Mouse (Mus musculus): ENCODE data around the gene Svbp.

Svbp gene

DNA sequence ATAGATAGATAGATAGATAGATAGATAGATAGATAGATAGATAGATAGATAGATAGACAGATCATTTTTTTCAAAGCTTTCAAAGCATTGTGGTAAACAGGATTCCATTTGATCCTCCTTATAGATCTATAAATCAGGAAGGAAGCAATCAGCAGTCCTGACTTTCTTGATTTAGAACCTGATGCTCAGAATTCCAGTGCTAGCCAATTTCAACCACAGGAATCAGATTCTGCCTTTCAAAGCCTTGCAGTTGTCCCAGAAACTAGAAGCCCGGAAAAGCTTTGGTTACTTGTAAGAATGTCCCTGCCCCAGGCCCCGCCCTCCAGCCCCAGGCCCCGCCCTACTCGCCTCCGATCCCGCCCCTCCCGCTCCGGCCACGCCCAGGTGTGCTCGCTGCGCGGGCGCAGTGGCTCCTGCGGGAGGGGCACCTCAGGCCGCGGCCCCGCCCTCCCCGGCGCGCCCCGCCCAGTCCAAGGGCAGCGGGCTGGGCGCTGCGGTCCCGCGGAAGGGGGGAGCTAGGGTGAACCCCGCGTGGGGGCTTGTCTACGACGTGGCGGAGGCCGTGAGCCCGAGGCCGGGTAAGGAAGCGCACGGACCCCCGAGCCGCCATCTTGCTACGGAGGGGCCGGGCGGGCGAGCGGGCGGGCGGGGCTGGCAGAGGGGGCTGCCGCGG is at the start of gene Svbp:
Gene Svbp (plus strand): TSS at position 398 of the 673 bp plus-strand sequence.
- DNase-seq (ENCODE audit: low read depth, low spot score) = peak; percentile 91

GRCm38 (mm10) chr4:119146816-119147215 is 48.3 kb upstream of the Svbp start:
- DNase-seq (ENCODE audit: low read depth, low spot score) = no peak

DNA sequence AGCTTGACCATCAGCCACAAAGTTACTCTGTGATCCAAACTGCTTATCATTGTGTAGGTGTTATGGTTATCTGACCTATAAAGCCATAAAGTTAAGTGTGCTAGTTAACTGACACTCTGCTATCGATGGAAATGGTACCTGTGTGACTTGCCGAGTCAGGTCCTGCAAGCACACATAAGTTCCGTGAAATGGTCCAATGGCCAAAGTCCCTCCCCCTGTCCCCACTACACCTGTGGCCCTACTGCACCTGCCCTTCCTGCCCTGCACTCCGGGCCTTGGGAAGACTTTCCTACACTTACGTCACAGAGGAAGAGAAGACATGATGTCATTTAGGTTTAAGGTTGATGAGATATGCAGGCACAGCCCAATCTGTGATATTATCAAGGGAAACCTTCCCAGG is 47.8 kb upstream of the Svbp start:
- DNase-seq (ENCODE audit: low read depth, low spot score) = no peak

- no peak for DNase-seq (ENCODE audit: low read depth, low spot score)
These were observed 46.4 kb upstream of the Svbp start for GRCm38 (mm10) chr4:119148741-119149140.

DNA sequence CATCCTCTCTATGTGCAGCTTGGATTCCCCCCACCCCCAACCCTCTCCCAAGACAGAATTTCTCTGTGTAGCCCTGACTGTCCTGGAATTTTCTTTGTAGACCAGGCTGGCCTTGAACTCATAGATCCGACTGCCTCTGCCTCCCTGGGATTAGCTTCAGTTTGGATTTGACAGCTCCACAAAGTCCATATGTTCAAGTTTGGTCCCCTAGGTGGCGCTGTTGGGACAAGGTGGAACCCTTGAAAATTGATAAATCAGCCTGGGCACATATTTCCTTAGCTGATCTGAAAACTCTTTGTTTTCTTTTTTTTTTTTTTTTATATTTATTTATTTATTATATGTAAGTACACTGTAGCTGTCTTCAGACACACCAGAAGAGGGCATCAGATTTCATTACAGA is 37.9 kb upstream of the Svbp start:
- DNase-seq (ENCODE audit: low read depth, low spot score) = peak; percentile 68

DNA sequence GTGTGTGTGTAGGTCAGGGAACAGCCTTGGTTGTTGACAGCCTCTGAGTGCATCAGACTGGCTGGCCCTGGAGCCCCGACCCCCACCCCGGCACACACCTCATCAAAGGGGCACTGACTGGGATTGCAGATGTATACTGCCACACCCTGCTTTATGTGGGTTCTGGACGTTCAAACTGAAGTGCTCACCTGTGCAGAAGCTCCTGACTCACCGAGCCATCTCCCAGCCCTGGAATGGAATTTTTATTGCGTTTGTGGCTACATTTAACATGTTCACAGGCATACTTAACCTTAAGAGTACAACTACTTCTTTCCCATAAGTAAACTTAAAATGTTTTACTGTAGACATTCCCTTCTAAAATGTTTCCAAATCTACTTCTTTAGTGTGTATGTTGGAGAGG is 37.2 kb upstream of the Svbp start:
- DNase-seq (ENCODE audit: low read depth, low spot score) = no peak

DNA sequence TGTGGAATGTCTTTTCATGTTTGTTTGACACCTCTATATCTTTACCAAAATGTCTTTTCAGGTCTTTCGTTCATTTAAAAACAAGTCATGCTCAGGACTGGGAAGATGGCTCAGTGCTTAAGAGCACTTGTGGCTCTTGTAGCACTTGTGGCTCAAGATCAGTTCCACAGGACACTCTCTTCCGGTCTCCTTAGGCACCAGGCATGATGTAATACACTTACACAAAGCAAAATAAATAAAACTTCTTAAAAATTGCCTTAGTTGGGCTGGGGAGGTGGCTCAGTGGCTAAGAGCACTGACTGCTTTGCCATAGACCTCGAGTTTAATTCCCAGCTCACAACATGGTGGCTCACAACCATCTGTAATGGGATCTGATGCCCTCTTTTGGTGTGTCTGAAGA is 33.7 kb upstream of the Svbp start:
- DNase-seq (ENCODE audit: low read depth, low spot score) = no peak

GRCm38 (mm10) chr4:119162990-119163389 is 32.1 kb upstream of the Svbp start:
- no peak for DNase-seq (ENCODE audit: low read depth, low spot score)

- DNase-seq (ENCODE audit: low read depth, low spot score) = no peak
These were observed 29.2 kb upstream of the Svbp start for GRCm38 (mm10) chr4:119165916-119166315.

DNA sequence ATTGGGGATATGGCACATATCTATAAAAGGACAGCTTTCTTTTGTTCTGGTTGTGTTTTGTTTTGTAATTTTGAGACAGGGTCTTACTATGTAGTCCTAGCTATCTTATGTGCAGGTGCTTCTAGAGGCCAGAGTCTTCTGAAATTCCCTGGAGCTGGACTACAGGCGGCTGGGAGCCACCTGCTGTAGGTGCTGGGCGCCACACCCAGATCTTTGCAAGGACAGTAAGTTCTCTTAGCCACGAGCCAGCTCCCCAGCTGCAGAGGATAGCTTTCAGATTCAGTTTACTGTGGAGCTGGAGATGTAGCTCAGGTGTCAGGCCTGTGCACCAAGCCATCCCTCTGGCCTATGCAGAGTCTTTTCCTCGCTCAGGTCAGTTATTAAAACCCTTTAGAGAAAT is 28.0 kb upstream of the Svbp start:
- DNase-seq (ENCODE audit: low read depth, low spot score) = no peak

- peak; percentile 87 for DNase-seq (ENCODE audit: low read depth, low spot score)
These were observed 27.4 kb upstream of the Svbp start for GRCm38 (mm10) chr4:119167663-119168062.

GRCm38 (mm10) chr4:119172919-119173650 is 22.0 kb upstream of the Svbp start:
- peak; percentile 70 for DNase-seq (ENCODE audit: low read depth, low spot score)

DNA sequence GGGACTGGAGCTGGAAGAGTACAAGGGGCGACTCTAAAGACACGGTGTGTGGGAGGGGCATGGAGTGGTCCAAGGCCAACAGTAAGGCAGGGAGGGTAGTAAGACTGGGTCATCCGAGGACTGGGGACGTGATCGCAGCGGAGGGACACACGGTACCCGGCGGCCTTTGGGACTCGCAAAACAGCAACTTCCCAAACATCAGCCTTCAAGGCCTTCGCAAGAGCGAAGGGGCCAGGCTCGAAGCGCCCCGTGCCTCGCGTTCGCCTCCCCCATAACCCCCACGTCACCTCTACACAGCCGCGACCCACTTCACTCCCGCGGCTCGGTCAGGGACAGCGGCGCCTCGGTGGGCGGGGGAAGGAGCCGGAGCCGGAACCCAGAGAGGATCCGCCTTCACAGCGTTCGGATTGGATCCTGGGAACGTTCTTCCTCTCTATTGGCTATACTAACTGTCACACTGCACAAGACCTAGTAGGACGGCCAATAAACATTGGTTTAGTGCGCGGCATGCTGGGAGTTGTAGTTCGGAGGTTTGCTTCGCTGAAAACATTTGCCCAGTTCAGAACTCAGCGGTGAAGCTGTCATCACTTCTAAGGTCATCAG is 21.2 kb upstream of the Svbp start, which contains the start of gene Zfp691:
Gene Zfp691 (minus strand): TSS at position 345 of the 603 bp plus-strand sequence.
- peak; percentile 97 for DNase-seq (ENCODE audit: low read depth, low spot score)

DNA sequence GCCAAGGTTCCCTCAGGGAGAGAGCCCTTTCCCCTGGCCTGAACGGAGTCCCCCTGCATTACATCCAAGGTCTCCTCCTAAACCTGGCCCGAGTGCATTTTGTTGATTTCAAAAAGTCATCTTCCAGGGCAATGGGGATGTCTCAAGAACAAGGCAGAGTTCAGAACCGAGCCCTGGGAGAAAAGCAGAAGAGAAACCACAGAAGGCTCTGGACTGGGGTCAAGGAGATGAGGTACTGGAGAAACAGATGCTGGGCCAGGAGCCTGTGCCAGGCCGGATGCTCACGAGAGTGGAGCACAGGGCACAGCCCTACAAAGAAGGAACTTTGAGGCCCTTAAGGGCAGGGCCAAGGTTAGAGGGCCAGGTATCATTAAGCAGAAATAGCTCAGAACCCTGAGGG is 17.4 kb upstream of the Svbp start:
- no peak for DNase-seq (ENCODE audit: low read depth, low spot score)

GRCm38 (mm10) chr4:119178331-119178730 is 16.8 kb upstream of the Svbp start:
- DNase-seq (ENCODE audit: low read depth, low spot score) = no peak

GRCm38 (mm10) chr4:119180133-119180707 is 14.9 kb upstream of the Svbp start:
- DNase-seq (ENCODE audit: low read depth, low spot score) = peak; percentile 45

- peak; percentile 88 for DNase-seq (ENCODE audit: low read depth, low spot score)
These were observed 13.7 kb upstream of the Svbp start for GRCm38 (mm10) chr4:119181456-119181855.

DNA sequence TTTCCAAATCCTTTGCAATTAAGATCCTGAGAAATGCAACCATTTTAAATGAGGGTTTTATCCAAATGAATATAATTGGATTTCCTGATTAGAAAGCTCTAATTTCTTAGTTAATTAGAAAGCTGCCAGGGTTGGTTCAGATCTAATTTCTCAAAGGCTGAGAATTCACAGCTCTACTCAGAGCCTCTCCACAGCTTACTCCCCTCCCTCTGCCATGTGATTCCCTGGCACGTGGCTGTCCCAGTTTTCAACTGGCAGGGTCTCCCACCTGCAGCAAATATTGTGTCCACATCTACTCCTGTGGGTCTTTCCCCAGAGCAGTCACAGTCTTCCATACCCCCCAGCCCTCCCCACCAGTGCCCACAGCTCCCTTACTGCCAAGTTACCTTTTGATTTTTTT is 11.6 kb upstream of the Svbp start:
- no peak for DNase-seq (ENCODE audit: low read depth, low spot score)

DNA sequence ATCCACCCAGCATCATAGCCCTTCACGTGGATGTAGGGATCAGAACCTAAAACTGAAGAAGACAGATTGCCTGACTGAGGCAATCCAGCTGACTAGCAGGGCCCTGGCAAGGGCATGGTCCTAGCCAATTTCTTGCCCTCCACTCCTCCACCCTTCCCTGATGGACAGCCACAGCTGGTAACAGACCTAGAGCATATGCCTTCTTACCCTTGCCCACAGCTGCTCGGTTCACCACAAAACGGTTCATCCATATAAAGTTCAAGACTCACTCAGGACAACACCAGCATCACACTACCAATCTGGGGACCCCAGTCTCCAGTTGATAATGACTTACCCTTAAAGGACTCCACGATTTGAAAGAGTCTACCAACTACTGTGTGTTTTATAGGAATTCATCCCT is 9.3 kb upstream of the Svbp start:
- no peak for DNase-seq (ENCODE audit: low read depth, low spot score)

- DNase-seq (ENCODE audit: low read depth, low spot score) = peak; percentile 48
These were observed 6.9 kb upstream of the Svbp start for GRCm38 (mm10) chr4:119188060-119188785.

DNA sequence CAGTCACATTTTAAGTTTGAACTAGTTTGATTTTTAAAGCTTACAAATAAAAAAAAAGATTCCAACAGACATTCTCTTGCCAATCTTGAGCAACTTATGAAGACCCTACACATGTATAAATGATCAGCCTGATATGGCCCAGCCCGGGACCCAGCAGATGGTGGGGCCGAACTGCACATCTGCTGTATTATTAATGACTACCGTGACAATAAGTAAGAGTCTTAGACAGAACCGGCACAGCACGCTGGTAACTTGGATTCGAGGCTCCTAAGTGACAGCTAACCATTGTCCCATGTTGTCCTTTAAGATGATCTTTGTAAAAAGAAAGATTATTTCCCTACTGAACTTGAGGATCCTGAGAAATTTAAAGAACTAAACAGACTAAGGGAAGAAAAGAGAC is 5.7 kb upstream of the Svbp start:
- DNase-seq (ENCODE audit: low read depth, low spot score) = no peak

DNA sequence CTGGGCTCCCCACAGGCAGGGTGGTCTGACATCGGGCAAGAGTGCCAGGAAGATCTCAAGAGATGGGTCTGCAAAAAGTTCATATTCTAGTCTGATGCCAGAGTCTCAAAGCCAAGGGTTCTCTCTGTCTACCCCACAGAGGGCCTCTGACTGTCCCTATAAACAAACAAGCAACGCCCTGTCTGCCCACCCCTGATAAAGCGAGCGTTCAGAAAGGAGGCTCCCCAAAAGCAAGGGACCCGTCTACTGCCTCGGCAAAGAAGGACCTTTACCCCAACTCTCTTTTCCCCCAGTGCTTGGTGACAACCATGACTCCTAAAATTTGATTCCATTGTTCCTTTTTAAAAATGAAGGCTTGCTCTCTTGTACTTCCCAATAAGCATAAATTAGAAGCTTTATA is 5.2 kb upstream of the Svbp start, which contains the start of gene Ermap:
Gene Ermap (minus strand): TSS at position 148 of the 400 bp plus-strand sequence.
- no peak for DNase-seq (ENCODE audit: low read depth, low spot score)
